Mouse (Mus musculus) heart, postnatal 0 days (tissue): Measurements from ENCODE around the gene Ripply1. TPM values are rescaled to one million over a fixed set of nuclear protein-coding genes. Genes with fewer than 3 reads are reported as not detected.

Source experiments
- ATAC-seq: fragments of 200-750 bp; cut with Nextera tagmentation; 2 replicates; pipeline ENCODE4 v1.8.0; 2017; ENCODE audit warnings: low read depth, moderate number of reproducible peaks, moderate library complexity; ENCODE audit not compliant: insufficient read depth
- DNase-seq: peaks from one replicate; pipeline ENCODE4 v3.0.0-alpha.2; 2016; ENCODE audit warnings: low spot score
- H3K27ac ChIP-seq: fragments of 300-500 bp; sonication (generic); 2 replicates; pipeline ENCODE4 v1.5.1; 2014; ENCODE audit warnings: low read depth, mild to moderate bottlenecking
- H3K27me3 ChIP-seq: fragments of 300-500 bp; sonication (generic); 2 replicates; pipeline ENCODE4 v1.6.1; 2014; ENCODE audit warnings: low read length, mixed read lengths; ENCODE audit not compliant: control insufficient read depth, insufficient read depth
- H3K36me3 ChIP-seq: fragments of 300-500 bp; sonication (generic); replicated peaks from 2 replicates; pipeline ENCODE4 v1.6.1; 2014; ENCODE audit warnings: low read length, mixed read lengths; ENCODE audit not compliant: control insufficient read depth, insufficient read depth
- H3K4me1 ChIP-seq: fragments of 300-500 bp; sonication (generic); 2 replicates; pipeline ENCODE4 v1.6.1; 2014; ENCODE audit warnings: antibody characterized with exemption; ENCODE audit not compliant: control insufficient read depth, insufficient read depth
- H3K4me2 ChIP-seq: fragments of 300-500 bp; sonication (generic); 2 replicates; pipeline ENCODE4 v1.6.1; 2014; ENCODE audit warnings: low read depth, mild to moderate bottlenecking, low read length, moderate library complexity
- H3K4me3 ChIP-seq: fragments of 300-500 bp; sonication (generic); 2 replicates; pipeline ENCODE4 v1.5.1; 2014; ENCODE audit warnings: low read depth, low read length
- H3K9ac ChIP-seq: fragments of 300-500 bp; sonication (generic); replicated peaks from 2 replicates; pipeline ENCODE4 v1.6.1; 2014; ENCODE audit warnings: low read depth, low read length, mixed read lengths
- H3K9me3 ChIP-seq: fragments of 300-500 bp; sonication (generic); replicated peaks from 2 replicates; pipeline ENCODE4 v1.6.1; 2016; ENCODE audit warnings: low read length; ENCODE audit not compliant: control insufficient read depth
- CTCF ChIP-seq: IDR thresholded peaks from 2 replicates; pipeline ENCODE4 v1.5.1; 2016; ENCODE audit warnings: antibody characterized with exemption, control low read depth, low read depth
- EP300 ChIP-seq: IDR thresholded peaks from 2 replicates; pipeline ENCODE4 v1.6.1; 2016; ENCODE audit warnings: antibody characterized with exemption, low read depth
- WGBS: fragments of 180-500 bp; shearing (Covaris S2); extraction: QIAGEN DNeasy Blood & Tissue Kit; methylation state at CpG from one replicate; pipeline ENCODE4 v1.1.7; 2014; 5-methylcytosine and 5-hydroxymethylcytosine counted together
- polyA plus RNA-seq: library from polyadenylated mRNA; unstranded; fragments of >200 nt; fragmentation: Nextera tagmentation; extraction: Ambion mirVana; gene quantifications from 2 replicates; pipeline ENCODE4 v1.2.1, GENCODE M21; 2015
- total RNA-seq: library from RNA; depleted of rRNA; stranded (reverse); fragments of >200 nt; gene quantifications from 2 replicates; pipeline ENCODE4 v1.2.3, GENCODE M21; 2014; ENCODE audit warnings: low replicate concordance; rRNA removed

Gene Ripply1
- total RNA-seq = not detected in 2 replicates
- not detected in 2 replicates for polyA plus RNA-seq

DNA sequence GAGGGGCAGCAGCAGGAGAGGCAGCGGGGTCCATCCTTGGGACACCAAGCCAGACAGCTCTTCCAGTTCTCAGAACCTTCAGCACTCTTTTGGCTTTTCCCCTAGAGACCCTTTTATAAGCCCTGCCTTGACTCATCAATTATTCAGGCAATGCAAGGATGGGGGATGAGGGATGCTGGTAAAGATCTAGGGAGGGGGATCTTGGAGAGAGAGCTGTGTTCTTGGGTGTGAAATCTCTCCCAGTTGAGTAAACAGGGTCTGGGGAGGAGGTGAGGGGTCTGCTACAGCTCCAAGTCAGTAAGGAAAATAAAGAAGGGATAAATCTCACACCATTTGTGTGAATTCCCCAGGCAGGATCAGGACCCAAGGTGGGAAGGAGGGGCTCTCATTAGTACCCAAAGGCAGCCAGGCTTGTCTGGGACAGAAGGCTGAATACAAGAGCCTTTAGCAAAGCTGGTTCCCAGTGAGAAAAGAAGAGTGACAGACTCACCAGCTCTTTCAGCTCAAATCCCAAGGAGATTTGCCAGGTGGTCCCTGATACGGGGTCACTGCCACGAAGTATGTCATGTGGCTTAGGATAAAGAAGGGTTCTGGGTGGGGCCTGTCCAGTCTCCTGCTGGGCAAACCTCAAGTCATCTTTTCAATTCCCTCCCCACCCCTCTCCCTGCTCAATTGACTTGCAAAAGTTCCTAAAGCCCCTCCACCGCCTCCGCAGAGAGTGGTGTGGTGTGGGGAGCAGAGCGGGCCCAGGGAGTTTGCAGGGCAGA is at the start of gene Ripply1:
Ripply1 (minus strand) TSS at position 76 of the 767 bp plus-strand sequence.
- DNase-seq = no peak
- TF ChIP-seq CTCF (no peak), EP300 (no peak)
- H3K9me3 ChIP-seq = no peaks in the 10 kb centered on the region
- WGBS = 62% methylated on average over 6 of the region's 6 CpGs
- ATAC-seq = no peak
- no peaks in the 10 kb centered on the region for H3K27me3 ChIP-seq
- H3K4me3 ChIP-seq = no peak within 1 kb of the TSS
- H3K9ac ChIP-seq = no peak within 1 kb of the TSS
- no peaks in the 10 kb centered on the region for H3K4me1 ChIP-seq
- no peaks in the 10 kb centered on the region for H3K36me3 ChIP-seq
- no peak within 1 kb of the TSS for H3K27ac ChIP-seq
- no peak within 1 kb of the TSS for H3K4me2 ChIP-seq

DNA sequence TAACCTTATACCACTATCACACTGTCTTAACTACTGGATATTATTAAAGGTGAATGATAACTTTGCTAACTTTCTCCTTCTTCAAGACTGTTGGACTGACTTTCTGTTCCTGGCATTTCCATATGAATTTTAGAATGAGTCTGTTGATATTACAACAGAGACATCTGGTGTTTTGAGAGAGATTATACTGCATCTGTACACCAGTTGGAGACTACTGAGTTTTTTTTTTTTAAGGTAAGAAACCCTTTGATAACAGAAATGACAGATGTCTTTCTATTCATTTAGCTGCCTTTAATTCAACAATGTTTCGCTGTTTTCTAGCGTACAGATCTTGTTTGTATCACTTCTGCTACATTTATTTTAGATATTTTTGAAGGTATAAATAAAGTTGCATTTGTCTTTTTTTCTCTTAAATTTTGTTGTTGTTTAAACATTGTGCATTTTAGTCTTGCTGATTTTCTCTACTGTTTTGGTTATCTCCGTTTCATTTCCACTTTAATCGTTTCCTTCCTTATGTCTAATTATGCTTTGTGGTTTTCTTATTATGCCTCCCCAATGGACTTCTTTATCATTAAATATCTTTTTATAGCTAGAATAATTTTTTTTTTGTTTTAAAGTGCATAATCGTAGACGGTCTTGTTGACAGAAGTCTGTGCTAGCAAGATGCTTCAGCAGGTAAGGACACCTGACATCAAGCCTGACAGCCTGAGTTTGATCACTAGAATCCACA is 46.4 kb upstream of the Ripply1 start:
- Histone ChIP-seq H3K4me1 (no peaks in the 10 kb centered on the region), H3K4me2 (no peak overlapping the region), H3K27me3 (no peaks in the 10 kb centered on the region), H3K9me3 (no peaks in the 10 kb centered on the region), H3K36me3 (peaks cover 11% of the 10 kb centered on the region; the same call in 1 of the 2 replicates), H3K4me3 (no peak overlapping the region), H3K9ac (no peak overlapping the region), H3K27ac (no peak overlapping the region)
- DNase-seq (no peak), ATAC-seq (no peak)
- TF ChIP-seq CTCF (no peak), EP300 (no peak)
- WGBS = 86% methylated on average over 6 of the region's 6 CpGs

DNA sequence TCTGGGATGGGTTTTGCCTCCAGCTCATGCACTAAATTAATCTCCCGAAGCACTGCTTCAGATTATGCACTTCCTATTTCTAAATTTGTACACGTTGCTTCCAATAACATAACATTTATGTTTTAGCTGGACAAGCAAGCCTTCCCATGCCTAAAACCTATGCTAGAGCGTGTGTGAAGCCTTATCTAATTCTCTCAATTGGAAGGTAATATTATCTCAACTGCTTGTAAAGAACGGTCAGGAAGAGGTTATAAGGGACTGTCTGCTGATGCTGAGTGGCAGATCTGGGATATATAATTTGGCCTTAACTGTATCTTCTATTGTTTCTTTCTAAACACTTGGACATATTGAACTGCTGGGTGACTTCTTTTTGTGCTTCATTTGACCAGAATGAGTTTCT is 44.8 kb upstream of the Ripply1 start:
- DNase-seq (no peak), ATAC-seq (no peak)
- H3K4me3 ChIP-seq = no peak overlapping the region
- TF ChIP-seq CTCF = no peak
- no peak for TF ChIP-seq EP300
- H3K27me3 ChIP-seq = no peaks in the 10 kb centered on the region
- H3K9ac ChIP-seq = no peak overlapping the region
- H3K36me3 ChIP-seq = peaks cover 14% of the 10 kb centered on the region; the same call in 1 of the 2 replicates
- no peaks in the 10 kb centered on the region for H3K4me1 ChIP-seq
- H3K4me2 ChIP-seq = no peak overlapping the region
- no peaks in the 10 kb centered on the region for H3K9me3 ChIP-seq
- WGBS = 56% methylated on average over 4 of the region's 4 CpGs
- H3K27ac ChIP-seq = no peak overlapping the region

DNA sequence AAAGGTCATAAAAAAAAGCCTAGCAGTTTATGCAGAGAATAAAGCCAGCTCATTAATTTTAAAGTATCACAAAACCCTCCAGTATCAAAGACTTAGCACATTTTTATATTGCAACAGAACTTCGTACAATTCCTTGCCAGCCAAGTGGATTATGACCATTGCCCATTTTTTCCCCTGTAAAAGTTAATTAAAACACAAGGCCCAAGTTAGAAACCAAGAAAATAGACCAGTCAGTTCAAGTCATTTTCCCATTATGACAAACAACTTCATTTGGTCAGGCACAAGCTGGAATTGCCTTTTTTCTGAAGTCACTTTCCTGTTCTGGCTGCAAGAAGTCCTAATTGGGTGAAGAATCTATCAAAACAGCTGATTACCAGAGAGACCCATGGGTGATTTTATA is 43.2 kb upstream of the Ripply1 start:
- H3K9ac ChIP-seq = no peak overlapping the region
- H3K27ac ChIP-seq = no peak overlapping the region
- no peaks in the 10 kb centered on the region for H3K9me3 ChIP-seq
- no peaks in the 10 kb centered on the region for H3K27me3 ChIP-seq
- H3K4me2 ChIP-seq = no peak overlapping the region
- H3K36me3 ChIP-seq = peaks cover 14% of the 10 kb centered on the region; the same call in 1 of the 2 replicates
- no peak for TF ChIP-seq CTCF
- no peak for TF ChIP-seq EP300
- DNase-seq (no peak), ATAC-seq (no peak)
- WGBS = 80% methylated on average over 1 of the region's 1 CpGs
- H3K4me3 ChIP-seq = no peak overlapping the region
- no peaks in the 10 kb centered on the region for H3K4me1 ChIP-seq

GRCm38 (mm10) chrX:139815201-139815600 is 33.0 kb upstream of the Ripply1 start:
- Histone ChIP-seq H3K36me3 (no peaks in the 10 kb centered on the region), H3K27ac (no peak overlapping the region), H3K4me2 (no peak overlapping the region), H3K27me3 (no peaks in the 10 kb centered on the region), H3K4me1 (no peaks in the 10 kb centered on the region), H3K9me3 (no peaks in the 10 kb centered on the region), H3K4me3 (no peak overlapping the region), H3K9ac (no peak overlapping the region)
- DNase-seq (no peak), ATAC-seq (no peak)
- 69% methylated on average over 5 of the region's 5 CpGs for WGBS
- no peak for TF ChIP-seq CTCF
- no peak for TF ChIP-seq EP300
